Mouse (Mus musculus): Measurements from ENCODE around the gene Tle1.

The Tle1 gene

DNA sequence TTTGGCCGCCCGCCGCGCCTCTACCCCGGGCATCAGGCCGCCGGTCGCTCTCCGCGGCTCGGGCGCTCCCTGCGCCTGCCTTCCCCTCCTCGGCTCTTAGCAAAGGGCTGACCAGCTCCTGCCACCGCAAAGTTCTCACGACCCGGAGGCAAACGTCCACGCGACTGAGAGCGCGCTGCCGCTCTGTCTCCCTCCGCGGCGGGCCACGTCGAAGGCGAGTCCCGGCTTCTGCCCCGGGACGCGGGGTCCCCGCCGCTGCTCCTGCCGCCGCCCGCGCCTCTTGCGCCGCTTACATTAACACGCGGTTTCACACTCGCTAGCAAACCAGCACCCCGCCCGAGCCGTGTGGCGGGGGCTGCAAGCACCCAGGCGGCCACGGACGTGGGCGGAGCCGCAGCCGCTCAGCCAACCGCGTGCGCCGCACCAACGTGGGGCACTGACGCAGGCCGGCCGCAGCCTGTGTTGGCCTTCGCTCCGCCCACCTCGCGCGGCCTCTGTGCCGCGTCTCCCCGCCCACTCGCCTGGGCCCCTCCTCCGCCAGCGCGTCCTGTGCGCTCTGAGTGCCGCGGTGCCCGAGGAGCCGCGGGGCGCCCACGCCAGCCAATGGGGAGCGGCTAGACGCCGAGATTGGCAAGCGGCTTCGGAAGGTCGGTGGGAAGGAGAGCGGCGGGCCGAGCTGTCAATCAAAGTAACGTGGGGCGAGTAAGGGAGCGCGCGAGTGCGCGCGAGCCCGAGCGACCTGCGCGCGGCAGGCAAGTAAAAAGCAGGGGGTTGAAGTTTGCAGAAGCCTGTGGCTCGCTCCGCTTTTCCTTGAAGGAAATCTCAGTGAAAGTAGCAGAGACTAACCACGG is at the start of gene Tle1:
Tle1 (minus strand) TSS at position 361 of the 851 bp plus-strand sequence.
- in situ Hi-C loops (cut with MboI, MseI): no loop called here

- in situ Hi-C loops (cut with MboI, MseI): no loop called here
Observed at GRCm38 (mm10) chr4:72233584-72234219, 33.0 kb upstream of the Tle1 start.

DNA sequence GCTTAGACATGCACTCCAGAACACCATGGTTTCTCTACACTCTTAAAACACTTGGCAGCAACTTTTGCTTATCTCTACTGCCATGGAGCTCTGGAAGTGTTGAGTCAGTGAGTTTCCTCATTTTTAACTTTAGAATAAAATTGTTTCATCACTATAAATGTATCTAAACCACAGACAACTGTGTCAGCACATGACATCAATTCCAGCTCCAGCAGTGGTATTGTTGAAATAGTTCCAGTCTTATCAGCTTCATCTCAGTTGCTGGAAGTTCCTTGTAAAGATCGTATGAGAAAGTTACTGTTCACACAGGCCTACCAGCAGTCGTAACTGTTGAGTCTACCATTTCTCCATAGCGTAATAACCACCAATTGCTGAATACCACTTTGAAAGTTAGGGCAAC is 31.5 kb upstream of the Tle1 start:
- in situ Hi-C loops (cut with MboI, MseI): no loop called here

DNA sequence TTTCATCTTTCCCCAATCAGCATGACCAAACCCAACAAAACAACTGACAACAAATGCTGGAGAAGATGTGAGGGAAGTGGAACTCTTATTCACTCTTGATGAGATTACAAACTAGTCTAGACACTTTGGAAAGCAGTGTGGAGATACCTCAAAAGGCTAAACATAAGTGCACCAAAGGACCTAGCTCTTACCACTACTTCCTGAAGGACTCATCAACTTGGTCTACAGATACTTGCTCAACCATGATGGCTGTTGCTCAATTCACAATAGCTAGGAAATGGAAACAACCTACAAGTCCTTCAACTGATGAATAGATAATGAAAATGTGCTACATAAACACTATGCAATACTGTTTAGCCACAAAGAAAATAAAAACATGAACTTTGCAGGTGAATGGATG is 30.1 kb upstream of the Tle1 start:
- in situ Hi-C loops (cut with MboI, MseI): no loop called here

DNA sequence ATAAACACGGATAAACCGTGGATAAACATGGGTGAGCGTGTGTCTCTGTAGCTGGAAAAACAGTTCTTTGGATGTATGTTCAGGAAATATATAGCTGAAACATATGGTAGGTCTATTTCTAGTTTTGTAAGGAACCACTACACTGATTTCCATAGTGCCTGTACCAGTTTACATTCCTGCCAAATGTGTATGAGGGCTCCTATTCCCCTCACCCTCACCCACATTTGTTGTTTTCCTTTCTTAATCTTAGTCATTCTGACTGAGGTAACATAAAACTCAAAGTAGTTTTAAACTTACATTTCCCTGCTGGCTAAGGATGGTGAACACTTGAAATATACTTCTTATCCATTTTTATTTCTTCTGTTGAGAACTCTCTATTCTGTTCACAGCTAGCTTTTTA is 20.9 kb upstream of the Tle1 start:
- in situ Hi-C loops (cut with MboI, MseI): no loop called here

DNA sequence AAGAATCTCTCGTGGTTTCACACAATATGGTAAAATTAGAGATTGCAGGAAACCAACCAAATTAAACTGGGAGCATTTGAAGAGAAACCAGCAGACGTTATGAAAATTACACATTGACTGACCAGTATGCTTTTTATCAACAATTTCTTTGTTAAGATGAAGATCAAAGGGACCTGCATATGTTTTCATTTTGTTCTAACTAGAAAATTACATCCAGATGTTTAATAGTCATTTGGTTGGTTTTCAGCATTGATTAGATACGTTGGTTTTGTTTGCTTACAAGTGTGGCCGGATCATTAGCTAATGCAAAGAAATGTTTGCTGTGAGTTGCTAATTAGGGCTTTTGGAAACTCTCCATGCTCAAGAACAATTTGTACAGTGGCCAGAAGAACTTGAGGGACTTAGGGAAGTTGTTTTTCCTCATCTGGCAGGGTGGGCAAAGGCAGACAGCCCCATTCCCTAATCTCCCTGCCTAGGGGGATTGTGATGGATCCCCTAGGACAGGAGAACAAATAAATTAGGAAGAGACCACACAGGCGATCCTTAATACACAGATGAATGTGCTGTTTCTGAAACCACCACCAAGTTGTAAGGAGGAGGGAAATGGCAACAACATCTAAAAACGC is 3.8 kb upstream of the Tle1 start:
- in situ Hi-C loops (cut with MboI, MseI): no loop called here

DNA sequence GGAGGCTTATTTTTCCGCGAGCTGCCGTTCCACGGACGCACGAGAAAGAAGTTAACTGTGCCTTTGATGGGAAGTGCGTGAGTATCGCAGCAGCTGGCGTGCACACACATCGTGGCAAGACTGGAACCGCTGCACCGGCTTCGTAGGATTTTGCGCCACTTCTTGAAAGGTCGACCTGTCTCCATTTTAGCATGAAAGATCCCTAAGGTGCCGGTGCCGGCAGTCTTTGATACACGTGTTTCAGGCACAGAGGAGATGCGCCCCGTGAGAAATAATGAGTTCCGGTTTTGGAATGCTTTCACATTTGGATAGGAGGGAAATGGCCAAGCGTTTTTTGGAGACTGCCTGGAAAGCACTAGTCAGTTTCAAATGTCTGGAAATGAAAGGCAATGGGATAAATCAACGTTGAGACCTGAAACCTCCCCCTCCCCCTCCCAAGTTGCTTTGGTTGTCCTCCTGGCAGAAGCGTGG is 837 bp upstream of the Tle1 start:
- in situ Hi-C loops (cut with MboI, MseI): no loop called here

DNA sequence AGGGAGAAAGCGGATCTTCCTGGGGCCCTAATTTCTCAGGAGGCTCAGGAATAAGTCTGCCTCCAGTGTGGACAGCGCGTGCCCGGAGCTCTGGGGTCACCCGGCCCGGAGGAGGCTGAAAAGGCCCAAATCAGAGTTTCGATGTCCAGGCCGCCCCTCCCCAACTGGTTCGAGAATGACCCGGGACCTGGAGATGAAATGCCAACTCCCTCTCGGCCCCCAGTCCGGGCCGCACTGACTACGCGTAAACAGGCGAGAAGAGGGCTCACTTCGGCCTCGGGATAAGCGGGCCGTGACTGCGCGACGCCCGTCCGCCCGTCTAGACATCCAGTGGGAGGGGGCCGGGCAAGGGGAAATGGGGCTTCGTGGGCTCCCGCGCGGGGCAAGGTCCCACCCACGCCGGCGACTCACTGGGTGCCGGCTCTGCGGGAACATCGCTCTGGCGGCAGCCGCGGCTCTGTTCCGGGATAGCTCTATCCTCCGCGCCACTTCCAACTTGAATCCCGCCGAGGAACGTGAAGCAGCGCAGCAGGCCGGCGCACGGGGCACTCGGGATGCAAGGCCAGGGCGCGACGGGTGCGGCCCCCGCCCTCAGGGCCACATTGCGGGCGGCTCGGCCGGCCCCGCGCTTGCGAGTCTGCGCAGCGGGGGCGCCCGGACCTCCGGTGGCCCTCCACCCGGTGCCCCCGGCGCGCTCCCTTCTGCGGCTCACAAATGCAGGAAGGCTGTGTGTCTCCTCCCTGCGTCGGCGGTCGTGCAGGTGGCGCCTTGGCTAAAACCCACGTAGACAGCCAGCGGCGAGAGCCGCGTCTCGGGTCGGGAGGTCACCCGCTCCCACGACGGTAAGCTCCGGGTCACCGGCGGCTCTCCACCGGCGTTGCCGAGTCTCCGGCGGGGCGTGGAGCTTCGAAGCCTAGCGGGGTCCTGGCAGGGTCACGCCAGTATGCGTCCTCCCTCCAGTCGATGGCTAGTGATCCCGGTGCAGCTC is 854 bp downstream of the Tle1 start:
- in situ Hi-C loops (cut with MboI, MseI): loop anchor here (25.0 kb wide), 2 partner anchors 1663 to 1788 kb away; partner anchors contain the start of genes Cdk5rap2 (in 1 of the 2) and Megf9 (in 1 of the 2)

DNA sequence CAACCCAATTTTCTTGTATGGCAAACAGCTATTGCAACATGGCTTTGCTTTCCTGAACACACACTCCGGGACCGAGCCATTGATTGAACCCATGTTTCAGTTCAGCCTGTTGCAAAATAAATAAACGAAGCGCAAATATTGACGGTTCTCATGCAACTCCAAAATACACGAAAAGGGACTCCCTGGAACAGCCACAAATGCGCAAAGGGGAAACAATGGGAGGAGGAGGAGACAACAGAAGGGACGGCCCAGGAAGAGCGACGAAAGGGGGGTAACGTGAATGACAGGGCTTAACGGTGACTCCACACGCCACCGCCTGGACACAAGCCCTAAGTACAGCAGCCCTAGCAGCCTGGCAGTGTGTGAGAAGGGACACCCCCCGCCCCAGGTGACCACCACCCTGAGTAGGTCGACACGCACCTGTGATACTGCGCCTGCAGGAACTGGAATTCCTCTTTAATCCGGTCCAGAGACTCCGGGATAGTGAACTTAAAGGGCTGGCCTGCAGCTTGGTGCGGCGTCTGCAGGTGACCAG is 1.8 kb downstream of the Tle1 start:
- in situ Hi-C loops (cut with MboI, MseI): loop anchor here (25.0 kb wide), 2 partner anchors 1662 to 1787 kb away; partner anchors contain the start of genes Cdk5rap2 (in 1 of the 2) and Megf9 (in 1 of the 2)

GRCm38 (mm10) chr4:72197888-72198605 is 2.7 kb downstream of the Tle1 start:
- in situ Hi-C loops (cut with MboI, MseI): loop anchor here (25.0 kb wide), 2 partner anchors 1661 to 1786 kb away; partner anchors contain the start of genes Cdk5rap2 (in 1 of the 2) and Megf9 (in 1 of the 2)

DNA sequence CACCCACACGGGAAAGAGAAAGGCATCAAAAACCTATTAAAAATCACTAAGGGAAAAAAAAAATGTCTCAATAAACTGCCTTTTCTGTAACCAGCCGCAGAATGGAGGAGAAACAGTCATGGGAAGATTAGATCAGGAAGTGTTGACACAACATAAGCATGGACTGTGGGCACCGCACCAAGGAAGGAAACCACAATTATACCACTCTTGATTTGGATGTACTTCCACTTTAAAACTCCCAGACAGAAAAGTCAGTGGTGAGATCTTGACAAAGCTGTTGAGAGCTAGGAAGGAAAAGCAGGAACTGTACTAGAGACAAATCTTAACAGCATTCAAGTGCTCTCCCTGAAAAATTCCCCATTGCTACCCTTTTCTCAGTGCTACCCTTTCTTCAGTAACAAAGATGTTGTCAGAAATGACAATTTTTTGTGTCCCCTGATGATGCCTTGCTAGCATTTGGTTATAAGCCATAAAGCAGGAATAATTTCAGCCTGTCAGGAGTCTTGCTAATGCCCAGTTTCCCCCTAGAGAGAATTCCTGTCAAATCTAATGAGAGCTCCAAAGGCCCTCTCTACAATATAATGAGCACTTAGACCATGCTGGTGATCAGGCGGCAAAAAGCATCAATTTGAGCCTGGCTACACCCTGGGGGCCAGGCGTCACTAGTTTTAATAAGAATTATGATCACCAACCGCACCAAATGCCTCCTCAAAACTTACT is 5.4 kb downstream of the Tle1 start:
- in situ Hi-C loops (cut with MboI, MseI): loop anchor here (25.0 kb wide), 2 partner anchors 1658 to 1783 kb away; partner anchors contain the start of genes Cdk5rap2 (in 1 of the 2) and Megf9 (in 1 of the 2)

DNA sequence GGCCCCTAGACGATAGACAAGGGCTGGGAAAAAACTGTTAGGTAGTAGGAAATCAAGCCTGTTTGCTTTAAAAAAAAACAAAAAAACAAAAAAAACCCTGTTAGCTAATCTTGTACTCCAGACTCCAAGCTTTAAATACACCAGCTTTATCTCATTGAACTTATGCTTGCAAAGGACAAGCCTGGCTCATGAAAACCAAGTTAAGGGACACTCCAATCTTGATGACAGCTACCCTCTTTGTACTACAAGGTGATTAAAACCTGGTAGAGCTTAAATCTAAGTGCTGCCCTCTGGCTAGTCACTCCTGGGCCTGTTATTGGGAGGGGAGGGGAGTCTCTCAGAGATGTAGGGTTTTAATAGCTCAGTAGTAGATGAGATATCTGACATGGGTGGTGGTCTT is 7.4 kb downstream of the Tle1 start:
- in situ Hi-C loops (cut with MboI, MseI): loop anchor here (25.0 kb wide), 2 partner anchors 1656 to 1781 kb away; partner anchors contain the start of genes Cdk5rap2 (in 1 of the 2) and Megf9 (in 1 of the 2)

DNA sequence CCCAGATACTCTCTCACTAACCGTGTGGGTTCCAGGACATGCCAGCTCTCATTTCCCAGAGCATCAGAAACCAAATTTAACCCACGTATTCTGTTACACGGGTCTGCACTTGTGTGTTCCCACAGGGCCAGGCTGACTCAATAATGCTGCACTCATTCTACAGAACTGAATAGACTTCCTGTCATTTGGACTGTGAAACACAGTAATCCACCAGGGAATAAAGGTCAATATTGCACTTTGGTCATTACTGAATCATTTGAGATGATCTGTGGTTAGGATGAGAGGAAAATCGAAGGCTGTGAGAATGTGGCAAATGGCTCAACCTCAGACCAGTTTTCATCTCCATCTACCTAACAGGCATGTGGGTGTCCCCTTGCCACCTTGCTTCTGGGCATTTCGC is 16.2 kb downstream of the Tle1 start:
- in situ Hi-C loops (cut with MboI, MseI): loop anchor here (25.0 kb wide), 2 partner anchors 1647 to 1772 kb away; partner anchors contain the start of genes Cdk5rap2 (in 1 of the 2) and Megf9 (in 1 of the 2)

DNA sequence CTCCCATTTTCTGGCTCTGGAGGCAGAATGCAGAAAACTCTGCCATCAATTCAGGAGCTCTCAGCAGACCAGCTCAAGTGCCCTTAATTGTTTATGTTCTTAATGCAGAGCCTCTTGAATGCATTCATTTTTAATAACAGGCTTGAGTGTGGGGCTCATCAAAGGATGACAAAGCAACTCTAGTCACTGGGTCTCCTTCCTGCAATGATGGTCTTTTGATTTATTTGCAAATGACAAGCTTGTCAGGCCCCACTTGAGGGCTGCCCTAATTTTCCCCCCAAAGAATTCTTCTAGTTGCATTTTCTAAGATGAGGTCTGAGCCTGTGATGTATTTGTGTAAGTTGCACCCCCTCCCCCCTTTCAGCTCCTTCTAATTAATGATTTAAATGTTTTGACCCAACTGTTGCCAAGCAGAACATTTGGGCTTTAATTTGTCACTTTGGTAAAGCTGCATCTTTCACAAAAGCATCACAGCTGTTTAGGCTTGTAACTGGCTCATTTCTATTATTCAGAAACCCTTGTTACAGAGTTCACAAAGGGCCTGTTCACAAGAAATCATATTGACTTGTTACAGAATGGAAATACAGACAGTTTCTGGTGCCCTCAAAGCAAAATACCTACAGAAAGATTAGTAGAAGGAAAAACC is 18.3 kb downstream of the Tle1 start:
- in situ Hi-C loops (cut with MboI, MseI): loop anchor here (25.0 kb wide), 2 partner anchors 1645 to 1770 kb away; partner anchors contain the start of genes Cdk5rap2 (in 1 of the 2) and Megf9 (in 1 of the 2)

DNA sequence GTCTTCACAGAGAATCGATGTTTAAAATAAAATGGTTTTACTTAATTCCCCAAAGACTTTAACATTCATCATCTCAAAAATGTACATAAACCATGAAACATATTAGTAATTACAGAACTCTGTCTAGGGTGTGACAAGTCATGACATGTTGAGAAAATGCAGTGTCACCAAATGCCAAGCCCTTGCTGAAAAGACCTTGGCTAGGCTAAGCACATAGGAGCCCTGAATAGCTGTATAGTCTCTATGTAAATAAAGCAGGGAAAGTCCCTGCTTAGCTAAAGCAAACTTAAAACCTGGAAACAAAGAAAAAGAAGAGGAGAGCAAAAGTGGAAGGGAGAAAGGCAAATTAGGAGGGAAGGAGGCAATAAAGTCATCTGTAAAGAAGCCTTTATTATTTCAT is 24.8 kb downstream of the Tle1 start:
- in situ Hi-C loops (cut with MboI, MseI): loop anchor here (25.0 kb wide), 2 partner anchors 1639 to 1764 kb away; partner anchors contain the start of genes Cdk5rap2 (in 1 of the 2) and Megf9 (in 1 of the 2)

DNA sequence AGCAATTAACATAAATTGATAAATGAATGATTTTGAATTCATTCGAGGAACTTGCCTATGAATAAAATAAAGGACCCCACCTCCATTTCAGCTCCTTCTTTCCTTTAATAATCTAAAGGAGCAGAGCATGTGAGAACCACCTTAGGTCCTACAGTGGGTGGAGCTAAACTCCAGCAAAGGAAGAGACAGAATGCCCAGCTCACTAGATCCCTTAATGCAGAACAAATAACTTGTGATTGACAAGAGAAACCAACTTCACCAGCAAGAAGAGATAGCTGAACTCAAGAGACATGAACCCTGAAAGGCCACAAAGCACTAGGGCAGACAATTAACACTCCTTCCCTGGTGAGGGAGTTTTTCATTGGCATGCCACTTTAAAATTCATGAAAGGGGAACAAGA is 32.5 kb downstream of the Tle1 start:
- in situ Hi-C loops (cut with MboI, MseI): no loop called here

GRCm38 (mm10) chr4:72167761-72168229 is 32.9 kb downstream of the Tle1 start:
- in situ Hi-C loops (cut with MboI, MseI): no loop called here

- in situ Hi-C loops (cut with MboI, MseI): no loop called here
Observed at GRCm38 (mm10) chr4:72167171-72167570, 33.5 kb downstream of the Tle1 start.
